Mouse (Mus musculus): ENCODE data around the gene Mcu.

- TF ChIP-seq CTCF (IDR thresholded peaks at IDR 0.05; ENCODE audit: low read depth) (no peak), EP300 (optimal IDR thresholded peaks at IDR 0.05) (no peak)
These were observed 40.2 kb downstream of the Mcu start for GRCm38 (mm10) chr10:59576305-59576704.

Data from stomach, postnatal 0 days (tissue).